Mouse (Mus musculus) forebrain, embryonic 16.5 days (tissue): Measurements from ENCODE around the gene Hopx. TPM values are rescaled to one million over a fixed set of nuclear protein-coding genes. Genes with fewer than 3 reads are reported as not detected.

Experiments
- ATAC-seq: fragments of 200-750 bp; cut with Nextera tagmentation; 2 replicates; pipeline ENCODE4 v1.8.0; 2017; ENCODE audit warnings: mild to moderate bottlenecking, moderate library complexity
- H3K27ac ChIP-seq: fragments of 300-500 bp; sonication (generic); 2 replicates; pipeline ENCODE4 v1.5.1; 2014; ENCODE audit warnings: low read length, control low read depth
- H3K27me3 ChIP-seq: fragments of 300-500 bp; sonication (generic); replicated peaks from 2 replicates; pipeline ENCODE4 v1.6.1; 2014; ENCODE audit warnings: low read length; ENCODE audit not compliant: control insufficient read depth, insufficient read depth
- H3K36me3 ChIP-seq: fragments of 300-500 bp; sonication (generic); 2 replicates; pipeline ENCODE4 v1.6.1; 2014; ENCODE audit not compliant: control insufficient read depth, insufficient read depth
- H3K4me1 ChIP-seq: fragments of 300-500 bp; sonication (generic); replicated peaks from 2 replicates; pipeline ENCODE4 v1.6.1; 2014; ENCODE audit warnings: low read length; ENCODE audit not compliant: control insufficient read depth, insufficient read depth
- H3K4me2 ChIP-seq: fragments of 300-500 bp; sonication (generic); 2 replicates; pipeline ENCODE4 v1.6.1; 2014; ENCODE audit warnings: mild to moderate bottlenecking, low read length, control low read depth
- H3K4me3 ChIP-seq: fragments of 300-500 bp; sonication (generic); replicated peaks from 2 replicates; pipeline ENCODE4 v1.5.1; 2014; ENCODE audit warnings: mild to moderate bottlenecking, low read length, control low read depth
- H3K9ac ChIP-seq: fragments of 300-500 bp; sonication (generic); replicated peaks from 2 replicates; pipeline ENCODE4 v1.6.1; 2014; ENCODE audit warnings: low read depth, low read length, control low read depth
- H3K9me3 ChIP-seq: fragments of 300-500 bp; sonication (generic); 2 replicates; pipeline ENCODE4 v1.6.1; 2016; ENCODE audit warnings: low read length; ENCODE audit not compliant: control insufficient read depth
- WGBS: fragments of 180-500 bp; shearing (Covaris S2); extraction: QIAGEN DNeasy Blood & Tissue Kit; methylation state at CpG from one replicate; pipeline ENCODE4 v1.1.7; 2014; 5-methylcytosine and 5-hydroxymethylcytosine counted together
- polyA plus RNA-seq: library from polyadenylated mRNA; unstranded; fragments of >200 nt; fragmentation: Nextera tagmentation; extraction: Ambion mirVana; gene quantifications from 2 replicates; pipeline ENCODE4 v1.2.1, GENCODE M21; 2015

Gene Hopx
- polyA plus RNA-seq, 1 experiment from 2014 or later = 1.2 TPM

- Histone ChIP-seq H3K4me3 (no peak overlapping the region), H3K4me2 (no peak overlapping the region), H3K9me3 (peaks cover 2% of the 10 kb centered on the region; the same call in 1 of the 2 replicates), H3K4me1 (peaks cover 22% of the 10 kb centered on the region), H3K27me3 (peaks cover 9% of the 10 kb centered on the region), H3K27ac (no peak overlapping the region), H3K36me3 (no peaks in the 10 kb centered on the region), H3K9ac (no peak overlapping the region)
- WGBS = 44% methylated on average over 4 of the region's 4 CpGs
- peak; percentile 47 for ATAC-seq
Measured at GRCm38 (mm10) chr5:77124817-77125283, 9.9 kb upstream of the Hopx start.

- peak overlapping the region; percentile 8; the same call in 1 of the 2 replicates for H3K27ac ChIP-seq
- H3K36me3 ChIP-seq = no peaks in the 10 kb centered on the region
- peaks cover 22% of the 10 kb centered on the region for H3K4me1 ChIP-seq
- no peak overlapping the region for H3K4me3 ChIP-seq
- H3K9me3 ChIP-seq = peaks cover 2% of the 10 kb centered on the region; the same call in 1 of the 2 replicates
- WGBS = 66% methylated on average over 4 of the region's 4 CpGs
- no peak overlapping the region for H3K4me2 ChIP-seq
- peaks cover 16% of the 10 kb centered on the region for H3K27me3 ChIP-seq
- ATAC-seq = no peak
- no peak overlapping the region for H3K9ac ChIP-seq
Measured at GRCm38 (mm10) chr5:77124165-77124564, 9.2 kb upstream of the Hopx start.

- Histone ChIP-seq H3K36me3 (no peaks in the 10 kb centered on the region), H3K9me3 (no peaks in the 10 kb centered on the region), H3K4me1 (peaks cover 22% of the 10 kb centered on the region), H3K27ac (no peak overlapping the region), H3K27me3 (peaks cover 17% of the 10 kb centered on the region), H3K9ac (no peak overlapping the region), H3K4me2 (no peak overlapping the region), H3K4me3 (no peak overlapping the region)
- 44% methylated on average over 9 of the region's 9 CpGs for WGBS
- no peak for ATAC-seq
Measured at GRCm38 (mm10) chr5:77123597-77123996, 8.7 kb upstream of the Hopx start.

GRCm38 (mm10) chr5:77122254-77123192, 7.6 kb upstream of the Hopx start:
- under 1% methylated on average over 20 of the region's 20 CpGs for WGBS
- H3K4me2 ChIP-seq = peak overlapping the region; percentile 18; the same call in 1 of the 2 replicates

GRCm38 (mm10) chr5:77120701-77121100, 5.8 kb upstream of the Hopx start:
- no peak overlapping the region for H3K4me3 ChIP-seq
- H3K9me3 ChIP-seq = no peaks in the 10 kb centered on the region
- no peaks in the 10 kb centered on the region for H3K36me3 ChIP-seq
- H3K9ac ChIP-seq = no peak overlapping the region
- H3K4me2 ChIP-seq = no peak overlapping the region
- H3K4me1 ChIP-seq = peaks cover 22% of the 10 kb centered on the region
- WGBS = 91% methylated on average over 7 of the region's 7 CpGs
- peaks cover 34% of the 10 kb centered on the region for H3K27me3 ChIP-seq
- H3K27ac ChIP-seq = no peak overlapping the region
- no peak for ATAC-seq

More at GRCm38 (mm10) chr5:77122254-77123192, 7.6 kb upstream of the Hopx start:
- Histone ChIP-seq H3K9ac (no peak overlapping the region), H3K4me1 (peaks cover 22% of the 10 kb centered on the region), H3K36me3 (no peaks in the 10 kb centered on the region), H3K4me3 (no peak overlapping the region), H3K27ac (no peak overlapping the region), H3K27me3 (peaks cover 19% of the 10 kb centered on the region), H3K9me3 (no peaks in the 10 kb centered on the region)
- peak; percentile 89 for ATAC-seq

- no peak overlapping the region for H3K4me2 ChIP-seq
- H3K27me3 ChIP-seq = peaks cover 34% of the 10 kb centered on the region
- WGBS = 84% methylated on average over 19 of the region's 19 CpGs
- H3K27ac ChIP-seq = no peak overlapping the region
- no peak overlapping the region for H3K4me3 ChIP-seq
- ATAC-seq = no peak
- no peaks in the 10 kb centered on the region for H3K9me3 ChIP-seq
- H3K36me3 ChIP-seq = no peaks in the 10 kb centered on the region
- peaks cover 27% of the 10 kb centered on the region for H3K4me1 ChIP-seq
- H3K9ac ChIP-seq = no peak overlapping the region
Measured at GRCm38 (mm10) chr5:77119475-77120422, 4.8 kb upstream of the Hopx start.

GRCm38 (mm10) chr5:77115732-77116131, 811 bp upstream of the Hopx start:
- H3K4me1 ChIP-seq = peaks cover 10% of the 10 kb centered on the region
- peaks cover 33% of the 10 kb centered on the region for H3K27me3 ChIP-seq
- H3K4me3 ChIP-seq = no peak overlapping the region
- ATAC-seq = no peak
- no peak overlapping the region for H3K4me2 ChIP-seq
- no peak overlapping the region for H3K27ac ChIP-seq
- H3K36me3 ChIP-seq = no peaks in the 10 kb centered on the region
- H3K9ac ChIP-seq = no peak overlapping the region
- 81% methylated on average over 9 of the region's 9 CpGs for WGBS
- no peaks in the 10 kb centered on the region for H3K9me3 ChIP-seq

- Histone ChIP-seq H3K36me3 (no peaks in the 10 kb centered on the region), H3K27me3 (peaks cover 16% of the 10 kb centered on the region), H3K4me3 (no peak overlapping the region), H3K9me3 (no peaks in the 10 kb centered on the region), H3K4me2 (no peak overlapping the region), H3K4me1 (peaks cover 10% of the 10 kb centered on the region), H3K9ac (no peak overlapping the region), H3K27ac (no peak overlapping the region)
- 79% methylated on average over 3 of the region's 3 CpGs for WGBS
- ATAC-seq = no peak
Measured at GRCm38 (mm10) chr5:77113773-77114172, 1.1 kb downstream of the Hopx start.

- Histone ChIP-seq H3K36me3 (no peaks in the 10 kb centered on the region), H3K4me3 (no peak overlapping the region), H3K27me3 (peaks cover 10% of the 10 kb centered on the region; the same call in 1 of the 2 replicates), H3K9ac (no peak overlapping the region), H3K27ac (no peak overlapping the region), H3K9me3 (no peaks in the 10 kb centered on the region), H3K4me2 (no peak overlapping the region), H3K4me1 (peaks cover 10% of the 10 kb centered on the region)
- WGBS = 43% methylated on average over 2 of the region's 2 CpGs
- no peak for ATAC-seq
Measured at GRCm38 (mm10) chr5:77112066-77112465, 2.9 kb downstream of the Hopx start.
